Mouse (Mus musculus) spleen, adult 2 months (tissue): ENCODE results near the gene Camta1. TPM values are rescaled to one million over a fixed set of nuclear protein-coding genes. Genes with fewer than 3 reads are reported as not detected.

Source experiments
- DNase-seq, 2 experiments: peaks; one replicate each; pipeline versions ENCODE4 v3.0.0 to v3.0.0-alpha.2; 2012 to 2021; ENCODE audit warnings: low spot score in 2 of 2, low read depth in 1 of 2
- H3K27ac ChIP-seq: fragments of 200-500 bp; 2 replicates; pipeline ENCODE4 v1.5.1; 2012; ENCODE audit warnings: low read length, inconsistent platforms; ENCODE audit not compliant: insufficient read depth
- H3K27me3 ChIP-seq: fragments of 200-500 bp; 2 replicates; pipeline ENCODE4 v1.6.1; 2012; ENCODE audit warnings: mild to moderate bottlenecking, moderate library complexity, low read length, inconsistent platforms; ENCODE audit not compliant: control insufficient read depth, insufficient read depth
- H3K36me3 ChIP-seq: fragments of 200-500 bp; 2 replicates; pipeline ENCODE4 v1.6.1; 2012; ENCODE audit warnings: mild to moderate bottlenecking, low read length, inconsistent platforms; ENCODE audit not compliant: control insufficient read depth, insufficient read depth
- H3K4me1 ChIP-seq: fragments of 200-500 bp; 2 replicates; pipeline ENCODE4 v1.6.1; 2011; ENCODE audit warnings: inconsistent platforms; ENCODE audit not compliant: control insufficient read depth, insufficient read depth, insufficient read length
- H3K4me3 ChIP-seq: fragments of 200-500 bp; 2 replicates; pipeline ENCODE4 v1.5.1; 2011; ENCODE audit warnings: mild to moderate bottlenecking, inconsistent platforms; ENCODE audit not compliant: insufficient read depth, insufficient read length; ENCODE audit errors: extremely low read depth
- CTCF ChIP-seq: fragments of 200-500 bp; IDR thresholded peaks from 2 replicates; pipeline ENCODE4 v1.5.1; 2011; ENCODE audit warnings: mild to moderate bottlenecking, inconsistent platforms; ENCODE audit not compliant: insufficient read depth, insufficient read length, insufficient replicate concordance; ENCODE audit errors: extremely low read depth
- POLR2A ChIP-seq: fragments of 200-500 bp; IDR thresholded peaks from 2 replicates; pipeline ENCODE4 v1.6.1; 2011; ENCODE audit warnings: low read depth, low read length, inconsistent platforms
- WGBS: fragments of 180-500 bp; shearing (Covaris S2); methylation state at CpG from one replicate; pipeline ENCODE4 v1.1.7; 2018; 5-methylcytosine and 5-hydroxymethylcytosine counted together
- polyA plus RNA-seq: library from polyadenylated mRNA; depleted of rRNA; stranded (reverse); fragments of >200 nt; gene quantifications from 2 replicates; pipeline ENCODE4 v1.2.3, GENCODE M21; 2012

The Camta1 gene
- polyA plus RNA-seq, 1 experiment, result 7.7 TPM

DNA sequence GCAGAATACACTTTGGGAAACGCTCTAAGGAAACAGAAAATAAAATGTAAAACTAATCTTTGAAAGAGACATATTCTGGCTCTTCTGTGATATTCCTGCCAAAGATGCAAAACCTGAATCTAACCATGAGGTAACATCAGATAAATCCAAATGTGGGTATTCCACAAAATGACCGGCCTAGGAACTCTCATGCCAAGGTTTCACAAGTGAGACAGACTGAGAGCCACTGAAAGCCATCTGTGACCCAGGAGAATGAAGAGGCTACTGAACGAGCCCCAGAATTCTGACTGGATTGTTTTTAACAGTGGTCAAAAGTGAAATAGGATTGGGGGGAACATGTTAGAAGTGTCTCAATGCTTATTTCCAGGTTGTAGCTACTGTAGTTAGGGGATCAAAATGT, 25.8 kb downstream of the Camta1 start:
- TF ChIP-seq CTCF, result no peak
- TF ChIP-seq POLR2A, result no peak
- peaks cover 3% of the 10 kb centered on the region for H3K4me1 ChIP-seq
- no peak for DNase-seq
- WGBS, result 95% methylated on average over 3 of the region's 3 CpGs
- H3K36me3 ChIP-seq, result no peaks in the 10 kb centered on the region
- no peaks in the 10 kb centered on the region for H3K27me3 ChIP-seq
- H3K4me3 ChIP-seq, result no peak overlapping the region
- H3K27ac ChIP-seq, result no peak overlapping the region

DNA sequence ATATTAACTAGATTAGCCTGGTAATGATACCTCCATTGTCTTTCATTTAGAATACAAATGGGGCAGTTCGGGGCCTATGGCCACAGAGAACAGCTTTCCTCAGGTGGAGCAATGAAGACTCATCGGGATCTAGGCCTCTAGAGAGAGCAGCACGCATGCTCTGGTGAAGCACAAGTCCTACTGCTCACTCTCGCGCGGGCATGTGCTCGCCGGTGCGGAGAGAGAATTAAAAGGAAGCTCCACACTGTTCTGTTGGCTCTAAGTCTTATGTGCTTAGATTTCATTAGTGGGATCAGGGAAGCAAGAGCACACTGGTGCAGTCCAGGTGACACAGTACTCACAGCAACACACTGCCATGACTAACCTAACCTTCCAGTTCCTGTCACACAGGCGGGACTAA, 27.1 kb downstream of the Camta1 start:
- 93% methylated on average over 10 of the region's 10 CpGs for WGBS
- no peak overlapping the region for H3K27ac ChIP-seq
- H3K4me1 ChIP-seq, result peaks cover 3% of the 10 kb centered on the region
- H3K27me3 ChIP-seq, result no peaks in the 10 kb centered on the region
- no peak overlapping the region for H3K4me3 ChIP-seq
- peaks cover 3% of the 10 kb centered on the region; the same call in 1 of the 2 replicates for H3K36me3 ChIP-seq
- DNase-seq, result no peak
- TF ChIP-seq CTCF (no peak), POLR2A (no peak)

- TF ChIP-seq POLR2A, result no peak
- no peak for TF ChIP-seq CTCF
- peaks cover 3% of the 10 kb centered on the region for H3K4me1 ChIP-seq
- no peak overlapping the region for H3K4me3 ChIP-seq
- H3K27me3 ChIP-seq, result no peaks in the 10 kb centered on the region
- WGBS, result 87% methylated on average over 7 of the region's 7 CpGs
- H3K27ac ChIP-seq, result no peak overlapping the region
- DNase-seq, result no peak
- H3K36me3 ChIP-seq, result peaks cover 4% of the 10 kb centered on the region
Observed at GRCm38 (mm10) chr4:151833940-151834449, 27.7 kb downstream of the Camta1 start.

DNA sequence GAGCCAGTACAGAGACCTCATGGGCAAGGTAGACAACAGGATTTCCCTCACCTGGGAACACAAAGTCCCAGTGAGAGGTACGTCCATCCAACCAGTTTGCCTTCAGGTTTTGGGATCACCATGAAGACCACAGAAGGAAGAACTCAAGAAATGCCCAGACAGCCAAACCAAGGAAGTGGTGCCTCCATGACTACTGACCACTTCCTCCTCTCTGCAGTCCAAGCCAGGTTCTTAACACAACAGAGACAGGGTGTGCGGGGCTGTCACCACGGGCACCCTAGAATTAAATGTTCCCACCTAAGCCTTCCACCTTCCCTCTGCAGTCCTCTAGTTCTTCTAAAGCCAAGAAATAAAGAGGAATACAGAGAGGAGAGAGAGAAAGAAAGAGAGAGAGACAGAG, 33.8 kb downstream of the Camta1 start:
- TF ChIP-seq POLR2A (no peak), CTCF (no peak)
- no peak for DNase-seq
- Histone ChIP-seq H3K4me3 (no peak overlapping the region), H3K27ac (no peak overlapping the region), H3K27me3 (no peaks in the 10 kb centered on the region), H3K36me3 (peaks cover 4% of the 10 kb centered on the region), H3K4me1 (no peaks in the 10 kb centered on the region; the same call in 1 of the 2 replicates)
- 45% methylated on average over 3 of the region's 3 CpGs for WGBS

DNA sequence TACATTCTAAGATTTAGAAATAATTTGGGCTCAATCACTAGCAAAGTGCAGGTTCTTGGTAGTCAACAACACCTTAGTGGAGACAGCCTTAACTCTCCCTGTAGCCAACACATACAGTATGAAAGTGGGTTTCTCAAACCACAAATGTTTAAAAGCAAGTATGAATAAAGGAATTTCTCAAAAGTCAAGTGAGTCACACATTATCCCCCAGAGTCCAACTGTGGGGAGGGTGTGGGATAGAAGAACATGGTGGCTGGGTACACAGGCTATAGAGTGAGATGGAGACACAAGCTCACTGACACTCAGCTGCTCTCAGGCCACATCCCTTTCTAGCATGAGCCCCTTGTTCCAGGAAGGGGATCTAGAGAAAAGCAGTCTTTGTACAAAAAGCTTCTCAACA, 34.3 kb downstream of the Camta1 start:
- peaks cover 4% of the 10 kb centered on the region for H3K36me3 ChIP-seq
- DNase-seq, result no peak
- TF ChIP-seq CTCF, result no peak
- no peak for TF ChIP-seq POLR2A
- H3K4me1 ChIP-seq, result no peaks in the 10 kb centered on the region; the same call in 1 of the 2 replicates
- no peak overlapping the region for H3K4me3 ChIP-seq
- H3K27me3 ChIP-seq, result no peaks in the 10 kb centered on the region
- H3K27ac ChIP-seq, result no peak overlapping the region

GRCm38 (mm10) chr4:151823963-151824362, 37.7 kb downstream of the Camta1 start:
- Histone ChIP-seq H3K27ac (no peak overlapping the region), H3K4me3 (no peak overlapping the region), H3K27me3 (no peaks in the 10 kb centered on the region), H3K4me1 (no peaks in the 10 kb centered on the region; the same call in 1 of the 2 replicates), H3K36me3 (no peaks in the 10 kb centered on the region; the same call in 1 of the 2 replicates)
- TF ChIP-seq CTCF (no peak), POLR2A (no peak)
- DNase-seq, result no peak
- WGBS, result 82% methylated on average over 3 of the region's 3 CpGs

DNA sequence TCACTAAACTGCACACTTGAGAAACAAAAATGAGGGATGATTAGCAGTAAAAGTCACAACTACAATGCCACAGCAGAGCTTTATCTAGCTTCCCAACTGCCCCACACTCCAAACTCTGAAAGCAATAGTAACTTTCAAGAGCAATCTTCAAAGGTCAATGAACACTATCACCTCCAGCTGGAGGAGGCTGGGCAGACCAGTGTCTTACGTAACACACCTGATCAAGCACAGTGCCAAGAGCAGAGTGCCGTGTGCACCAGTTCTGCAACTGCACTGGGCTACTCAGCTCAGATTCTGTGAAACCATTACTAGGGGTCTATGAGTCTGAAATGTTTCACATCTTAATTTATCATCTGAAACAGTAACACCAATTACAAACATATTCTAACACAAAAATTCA, 38.7 kb downstream of the Camta1 start:
- Histone ChIP-seq H3K27me3 (no peaks in the 10 kb centered on the region), H3K4me1 (no peaks in the 10 kb centered on the region; the same call in 1 of the 2 replicates), H3K36me3 (no peaks in the 10 kb centered on the region; the same call in 1 of the 2 replicates), H3K4me3 (no peak overlapping the region), H3K27ac (no peak overlapping the region)
- TF ChIP-seq POLR2A, result no peak
- WGBS, result 83% methylated on average over 2 of the region's 2 CpGs
- no peak for DNase-seq
